Mouse (Mus musculus): ENCODE measurements around the gene Wls.

Gene Wls

DNA sequence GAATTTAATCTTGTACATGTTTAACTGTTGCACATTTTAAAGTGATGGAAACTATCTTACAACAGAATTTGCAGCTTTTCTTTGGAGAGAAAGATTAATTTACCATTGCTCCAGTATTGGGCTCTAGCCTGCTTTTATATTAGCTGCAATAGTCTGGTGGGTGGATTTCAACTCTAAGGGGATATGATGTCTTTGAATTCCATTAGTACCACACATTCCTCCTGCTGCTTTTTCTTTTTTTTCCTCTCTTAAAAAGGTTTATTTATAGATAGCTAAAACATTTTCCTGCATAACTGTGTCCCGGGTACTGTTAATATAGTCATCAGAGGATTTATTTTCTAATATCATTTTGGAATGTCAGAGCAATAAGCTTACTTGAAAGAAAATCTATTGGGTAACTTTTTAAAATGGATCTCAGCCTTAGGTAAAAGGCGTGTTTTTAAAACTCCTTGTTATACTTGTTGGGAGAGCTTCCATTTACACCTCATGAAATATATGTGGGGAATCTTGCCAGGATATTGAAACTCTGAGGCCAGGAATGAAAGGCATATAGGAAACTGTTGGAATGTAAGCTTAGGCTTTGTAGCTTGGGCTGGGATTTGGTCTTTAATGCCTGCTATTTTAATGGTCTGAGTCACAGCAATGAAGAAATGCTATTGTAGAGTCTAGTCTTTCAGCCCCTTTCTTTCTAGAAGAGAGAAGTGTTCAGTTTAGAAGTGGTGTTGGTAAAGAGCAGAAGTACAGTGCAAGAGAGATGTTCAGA lies 78.0 kb downstream of the Wls start:
- no peak for DNase-seq

All from kidney, adult 8-10 months (tissue).